Mouse (Mus musculus): ENCODE results near the gene Ttc26. TPM values are rescaled to one million over a fixed set of nuclear protein-coding genes. Genes with fewer than 3 reads are reported as not detected.

Gene Ttc26
- 3.8 and 4.0 TPM in 2 replicates for polyA plus RNA-seq (2015; fragmentation: Nextera tagmentation; extraction: Ambion mirVana)

DNA sequence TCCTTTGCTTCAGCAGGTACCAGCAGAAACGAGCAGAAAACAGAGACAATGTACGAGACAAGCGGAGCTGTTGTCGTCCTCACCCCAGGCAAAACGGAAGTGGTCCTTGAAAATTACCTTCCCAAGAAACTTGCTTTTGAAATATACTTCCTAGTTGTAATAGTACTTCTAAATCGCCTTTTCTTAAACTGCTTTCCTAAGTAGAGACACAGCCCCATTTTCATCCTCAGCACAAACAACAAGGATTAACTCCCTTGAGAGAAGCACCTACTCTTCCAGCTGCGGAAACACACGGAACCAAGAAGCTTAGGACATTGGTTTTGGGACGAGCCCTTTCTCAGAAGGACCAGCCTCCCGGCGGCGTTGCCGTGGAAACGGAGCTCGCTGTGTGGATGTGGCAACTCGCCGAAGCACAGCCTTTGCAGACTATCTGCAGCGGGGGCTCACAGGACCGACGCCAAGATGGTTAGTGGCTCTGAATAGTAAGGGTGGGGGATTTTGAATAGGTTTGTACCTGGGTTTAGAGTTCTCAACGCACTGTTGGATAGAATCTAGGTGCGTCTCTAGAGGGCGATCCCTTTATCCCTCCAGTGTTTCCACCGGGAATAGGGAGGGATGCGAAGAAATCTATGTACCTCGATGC is at the start of gene Ttc26:
Ttc26 (plus strand) TSS at position 341 of the 643 bp plus-strand sequence.
- Histone ChIP-seq H3K4me3 (replicated peaks) (peak within 1 kb of the TSS; percentile 62), H3K4me2 (replicated peaks) (peak within 1 kb of the TSS; percentile 79), H3K27ac (no peak within 1 kb of the TSS), H3K9ac (peak within 1 kb of the TSS; percentile 54), H3K9me3 (no peaks in the 10 kb centered on the region), H3K27me3 (replicated peaks) (no peaks in the 10 kb centered on the region), H3K36me3 (no peaks in the 10 kb centered on the region), H3K4me1 (replicated peaks) (no peaks in the 10 kb centered on the region)
- WGBS = under 1% methylated on average over 26 of the region's 26 CpGs
- peak; percentile 95 for ATAC-seq

DNA sequence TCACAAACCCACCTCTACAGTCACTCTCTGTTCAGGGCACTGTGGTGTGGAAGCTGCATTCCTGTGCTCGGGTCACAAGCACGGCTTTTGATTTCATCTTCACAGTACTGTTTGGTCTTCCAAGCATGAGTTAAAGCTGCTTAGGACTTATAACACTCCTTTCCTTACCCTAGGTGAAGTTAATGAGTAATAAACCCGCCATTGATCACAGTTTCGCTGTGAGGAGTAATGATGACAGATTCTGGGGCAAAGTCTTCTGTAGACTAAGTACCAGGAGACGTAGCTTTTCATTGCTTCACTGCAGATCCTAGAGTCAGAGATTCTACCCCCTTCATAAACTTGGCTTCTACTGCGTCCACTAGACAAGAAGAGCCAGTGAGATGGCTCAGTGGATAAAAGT is 46.0 kb upstream of the Ttc26 start:
- Histone ChIP-seq H3K4me3 (replicated peaks) (no peak overlapping the region), H3K27me3 (replicated peaks) (no peaks in the 10 kb centered on the region), H3K36me3 (0 out of 2 replicates have a peak, but pooled peaks cover 3% of the 10 kb centered on the region), H3K9ac (no peak overlapping the region), H3K27ac (peak overlapping the region; percentile 51; the same call in 1 of the 2 replicates), H3K4me2 (replicated peaks) (peak overlapping the region; percentile 20; the same call in 1 of the 2 replicates), H3K9me3 (no peaks in the 10 kb centered on the region), H3K4me1 (replicated peaks) (no peaks in the 10 kb centered on the region; the same call in 1 of the 2 replicates)
- 51% methylated on average over 6 of the region's 6 CpGs for WGBS
- peak; percentile 89 for ATAC-seq

DNA sequence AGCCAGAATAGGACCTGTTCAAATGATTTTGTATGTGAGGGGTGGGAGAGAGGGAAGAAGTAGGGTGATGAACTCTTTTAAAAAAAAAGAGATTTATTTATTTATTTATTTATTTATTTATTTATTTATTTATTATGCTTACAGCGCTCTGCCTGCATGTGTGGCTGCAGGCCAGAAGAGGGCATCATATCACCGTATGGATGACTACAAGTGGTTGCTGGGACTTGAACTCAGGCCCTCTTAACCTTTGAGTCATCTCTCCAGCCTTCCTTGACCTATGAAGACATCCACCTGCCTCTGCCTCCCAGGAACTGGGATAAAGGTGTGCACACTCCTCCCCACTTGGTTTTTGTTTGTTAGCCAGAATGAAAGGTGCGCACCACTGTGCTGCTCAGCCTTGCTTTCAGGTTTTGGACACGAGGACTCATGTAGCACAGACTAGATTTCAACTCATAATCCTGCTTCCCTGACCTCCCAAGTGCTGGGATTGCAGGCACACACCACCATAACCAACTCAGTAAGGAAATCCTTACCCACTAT is 44.0 kb upstream of the Ttc26 start:
- H3K36me3 ChIP-seq = 0 out of 2 replicates have a peak, but pooled peaks cover 3% of the 10 kb centered on the region
- H3K4me1 ChIP-seq (replicated peaks) = peaks cover 4% of the 10 kb centered on the region
- no peak overlapping the region for H3K27ac ChIP-seq
- 94% methylated on average over 4 of the region's 4 CpGs for WGBS
- no peak overlapping the region for H3K9ac ChIP-seq
- ATAC-seq = no peak
- no peak overlapping the region for H3K4me3 ChIP-seq (replicated peaks)
- no peaks in the 10 kb centered on the region for H3K9me3 ChIP-seq
- H3K27me3 ChIP-seq (replicated peaks) = no peaks in the 10 kb centered on the region
- H3K4me2 ChIP-seq (replicated peaks) = no peak overlapping the region

DNA sequence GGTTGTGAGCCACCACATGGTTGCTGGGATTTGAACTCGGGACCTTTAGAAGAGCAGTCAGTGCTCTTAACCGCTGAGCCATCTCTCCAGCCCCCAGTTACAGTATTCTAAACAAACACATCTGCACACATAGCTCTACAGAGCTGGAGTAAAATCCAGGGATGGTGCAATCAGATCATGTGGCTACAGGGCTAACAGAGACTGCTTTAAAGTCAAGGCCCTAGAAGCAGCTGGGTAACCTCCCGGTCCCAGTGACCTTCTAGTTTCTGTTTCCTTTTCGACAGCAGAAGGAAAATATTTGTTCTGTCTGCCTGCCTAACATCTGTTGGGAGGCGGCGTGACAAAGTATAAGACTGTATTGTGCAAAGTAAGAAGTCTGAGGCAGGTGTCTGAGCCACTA is 43.3 kb upstream of the Ttc26 start:
- no peak overlapping the region for H3K9ac ChIP-seq
- peaks cover 9% of the 10 kb centered on the region for H3K4me1 ChIP-seq (replicated peaks)
- WGBS = 60% methylated on average over 6 of the region's 6 CpGs
- no peaks in the 10 kb centered on the region for H3K27me3 ChIP-seq (replicated peaks)
- H3K9me3 ChIP-seq = no peaks in the 10 kb centered on the region
- no peak overlapping the region for H3K4me3 ChIP-seq (replicated peaks)
- H3K27ac ChIP-seq = no peak overlapping the region
- ATAC-seq = peak; percentile 32
- H3K4me2 ChIP-seq (replicated peaks) = no peak overlapping the region
- 0 out of 2 replicates have a peak, but pooled peaks cover 3% of the 10 kb centered on the region for H3K36me3 ChIP-seq

DNA sequence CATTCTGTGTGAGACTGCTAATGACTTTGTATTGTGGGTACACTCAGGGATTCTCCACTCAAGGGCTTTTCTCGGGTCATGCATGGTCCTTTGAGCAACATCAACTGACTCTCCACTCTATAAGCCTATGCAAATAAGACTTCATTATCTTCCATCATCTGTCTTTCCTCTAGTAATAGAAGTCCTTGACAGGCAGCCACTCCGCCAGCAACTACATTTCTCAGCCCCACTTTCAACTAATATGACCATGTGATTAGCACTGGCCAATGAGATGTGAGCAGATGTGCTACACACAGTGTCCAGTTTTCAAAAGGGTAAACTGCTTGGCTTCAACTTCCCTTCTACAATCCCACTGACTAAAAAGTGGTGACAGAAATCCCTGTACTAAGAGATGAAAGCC is 42.2 kb upstream of the Ttc26 start:
- 81% methylated on average over 2 of the region's 2 CpGs for WGBS
- Histone ChIP-seq H3K27me3 (replicated peaks) (no peaks in the 10 kb centered on the region), H3K4me3 (replicated peaks) (no peak overlapping the region), H3K4me1 (replicated peaks) (peaks cover 13% of the 10 kb centered on the region), H3K27ac (no peak overlapping the region), H3K9me3 (no peaks in the 10 kb centered on the region), H3K9ac (no peak overlapping the region), H3K36me3 (0 out of 2 replicates have a peak, but pooled peaks cover 3% of the 10 kb centered on the region), H3K4me2 (replicated peaks) (no peak overlapping the region)
- ATAC-seq = no peak

DNA sequence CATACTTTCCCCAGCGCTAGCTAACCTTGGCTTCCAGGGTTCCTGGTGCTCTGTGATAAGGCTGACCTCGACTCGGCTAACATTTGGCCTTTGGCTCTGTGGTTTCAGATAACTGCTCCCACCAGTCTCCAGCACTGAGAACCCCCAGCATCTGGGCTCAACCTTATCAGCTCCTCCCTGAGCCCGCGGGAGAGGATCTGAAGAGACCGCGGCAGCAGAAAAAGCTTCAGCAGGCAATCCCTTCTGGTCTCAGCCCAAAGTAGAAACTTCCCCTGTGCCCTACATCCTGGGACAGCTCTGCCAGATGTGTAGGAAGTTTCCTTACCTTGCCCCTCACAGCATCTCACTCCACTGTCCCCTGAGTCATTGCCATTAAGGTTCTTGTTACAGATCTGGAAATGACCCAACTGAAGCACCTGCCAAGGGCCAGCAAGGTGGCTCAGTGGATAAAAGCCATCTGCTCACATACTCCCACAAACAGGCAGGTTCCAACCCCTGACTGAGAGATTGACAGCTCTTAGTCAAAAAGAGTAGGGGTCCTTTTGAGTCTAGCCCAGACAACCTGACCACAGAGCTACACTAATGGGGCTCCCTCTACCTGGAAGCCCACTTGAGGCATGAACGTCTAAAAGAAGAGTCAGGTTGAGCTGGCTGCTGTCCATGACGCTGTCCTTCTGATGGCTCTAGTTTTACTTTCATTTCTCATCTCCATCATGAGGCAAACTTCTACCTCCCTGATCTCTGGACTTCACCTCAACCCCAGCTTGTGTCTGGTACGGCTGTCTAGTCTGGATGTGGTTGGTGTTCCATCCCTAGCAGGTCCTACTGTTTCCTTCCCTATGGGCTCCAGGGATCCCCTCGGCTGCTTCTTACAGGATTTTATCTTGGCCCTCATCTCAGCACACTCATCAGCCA is 39.3 kb upstream of the Ttc26 start:
- H3K9me3 ChIP-seq = no peaks in the 10 kb centered on the region
- H3K4me2 ChIP-seq (replicated peaks) = peak overlapping the region; percentile 27
- H3K4me1 ChIP-seq (replicated peaks) = peaks cover 13% of the 10 kb centered on the region; the same call in 1 of the 2 replicates
- no peak overlapping the region for H3K4me3 ChIP-seq (replicated peaks)
- H3K27me3 ChIP-seq (replicated peaks) = no peaks in the 10 kb centered on the region
- WGBS = 41% methylated on average over 11 of the region's 11 CpGs
- no peak overlapping the region for H3K27ac ChIP-seq
- H3K36me3 ChIP-seq = 0 out of 2 replicates have a peak, but pooled peaks cover 3% of the 10 kb centered on the region
- peak; percentile 57 for ATAC-seq
- H3K9ac ChIP-seq = no peak overlapping the region

DNA sequence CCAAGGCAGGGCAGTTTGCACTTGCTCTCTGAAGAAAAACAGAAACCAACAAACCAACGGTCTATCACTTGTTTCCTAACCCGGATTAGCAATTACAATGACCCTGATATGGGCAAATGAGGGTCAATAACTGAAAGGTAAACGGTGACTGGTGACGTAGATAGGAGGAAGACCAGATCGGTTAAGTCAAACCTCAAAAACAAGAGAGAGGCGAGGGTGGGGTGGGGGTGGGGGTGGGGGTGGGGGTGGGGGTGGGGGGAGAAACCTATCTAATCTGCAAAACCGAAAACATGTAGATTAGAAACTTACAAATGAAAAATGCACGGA is 38.6 kb upstream of the Ttc26 start:
- no peaks in the 10 kb centered on the region for H3K27me3 ChIP-seq (replicated peaks)
- H3K4me1 ChIP-seq (replicated peaks) = peaks cover 13% of the 10 kb centered on the region; the same call in 1 of the 2 replicates
- H3K9ac ChIP-seq = no peak overlapping the region
- peak overlapping the region; percentile 27; the same call in 1 of the 2 replicates for H3K4me2 ChIP-seq (replicated peaks)
- H3K27ac ChIP-seq = no peak overlapping the region
- no peak overlapping the region for H3K4me3 ChIP-seq (replicated peaks)
- 0 out of 2 replicates have a peak, but pooled peaks cover 3% of the 10 kb centered on the region for H3K36me3 ChIP-seq
- WGBS = 47% methylated on average over 8 of the region's 8 CpGs
- H3K9me3 ChIP-seq = no peaks in the 10 kb centered on the region
- no peak for ATAC-seq

DNA sequence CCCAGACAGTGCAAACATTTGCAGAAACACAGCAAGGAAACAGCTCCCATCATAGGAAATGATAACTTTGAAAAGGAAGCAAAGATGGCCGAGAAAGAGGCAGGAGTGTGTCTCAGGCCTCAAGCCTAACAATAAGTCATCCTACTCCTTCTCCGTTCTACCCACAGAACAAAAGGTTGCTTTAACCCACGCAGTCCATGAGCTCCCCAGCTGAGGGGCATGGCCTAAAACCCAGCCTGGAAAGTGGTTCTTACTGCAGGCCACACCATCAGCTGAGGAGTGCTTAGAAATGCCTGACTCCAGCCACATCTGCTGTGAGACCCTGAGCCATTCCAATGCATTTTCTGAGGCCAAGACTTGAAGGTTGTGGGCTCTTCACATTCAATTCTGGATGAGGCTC is 37.7 kb upstream of the Ttc26 start:
- Histone ChIP-seq H3K27ac (no peak overlapping the region), H3K9ac (no peak overlapping the region), H3K4me2 (replicated peaks) (no peak overlapping the region), H3K36me3 (0 out of 2 replicates have a peak, but pooled peaks cover under 1% of the 10 kb centered on the region), H3K9me3 (no peaks in the 10 kb centered on the region), H3K27me3 (replicated peaks) (no peaks in the 10 kb centered on the region), H3K4me3 (replicated peaks) (no peak overlapping the region), H3K4me1 (replicated peaks) (peaks cover 13% of the 10 kb centered on the region; the same call in 1 of the 2 replicates)
- 45% methylated on average over 3 of the region's 3 CpGs for WGBS
- no peak for ATAC-seq

DNA sequence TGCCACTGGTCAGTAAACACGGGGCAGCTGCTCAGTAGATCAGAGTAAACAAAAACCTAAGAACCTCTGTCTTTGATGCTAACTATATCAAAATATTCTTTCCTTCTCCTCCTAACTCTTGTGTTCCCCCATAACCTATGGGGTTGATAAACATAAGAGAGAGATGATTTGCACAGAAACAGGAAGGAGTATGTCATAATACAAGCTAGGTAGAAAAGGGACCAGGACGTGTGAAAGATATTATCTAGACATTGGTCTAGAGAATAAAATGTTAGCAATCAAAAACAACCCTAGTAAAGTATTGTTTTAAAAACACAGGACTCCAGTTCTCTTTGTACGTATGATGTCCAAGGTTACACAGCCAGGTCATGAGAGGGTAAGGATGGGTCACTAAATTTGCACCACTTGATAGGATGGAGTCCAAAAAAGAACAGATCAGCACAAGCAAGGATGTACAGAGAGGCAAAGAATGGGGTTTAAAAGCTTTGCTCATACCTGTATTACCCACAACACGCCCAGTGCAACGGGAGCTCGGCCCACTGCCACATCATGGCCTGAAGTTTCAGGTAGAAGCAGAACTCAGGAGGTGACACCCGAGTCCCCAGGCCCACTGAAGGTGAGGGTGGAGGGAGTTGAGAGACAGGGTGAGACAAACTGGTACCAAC is 37.1 kb upstream of the Ttc26 start:
- no peaks in the 10 kb centered on the region for H3K36me3 ChIP-seq
- no peak overlapping the region for H3K9ac ChIP-seq
- no peaks in the 10 kb centered on the region for H3K9me3 ChIP-seq
- ATAC-seq = no peak
- peaks cover 13% of the 10 kb centered on the region; the same call in 1 of the 2 replicates for H3K4me1 ChIP-seq (replicated peaks)
- H3K4me3 ChIP-seq (replicated peaks) = no peak overlapping the region
- no peak overlapping the region for H3K27ac ChIP-seq
- 74% methylated on average over 7 of the region's 7 CpGs for WGBS
- no peak overlapping the region for H3K4me2 ChIP-seq (replicated peaks)
- no peaks in the 10 kb centered on the region for H3K27me3 ChIP-seq (replicated peaks)

DNA sequence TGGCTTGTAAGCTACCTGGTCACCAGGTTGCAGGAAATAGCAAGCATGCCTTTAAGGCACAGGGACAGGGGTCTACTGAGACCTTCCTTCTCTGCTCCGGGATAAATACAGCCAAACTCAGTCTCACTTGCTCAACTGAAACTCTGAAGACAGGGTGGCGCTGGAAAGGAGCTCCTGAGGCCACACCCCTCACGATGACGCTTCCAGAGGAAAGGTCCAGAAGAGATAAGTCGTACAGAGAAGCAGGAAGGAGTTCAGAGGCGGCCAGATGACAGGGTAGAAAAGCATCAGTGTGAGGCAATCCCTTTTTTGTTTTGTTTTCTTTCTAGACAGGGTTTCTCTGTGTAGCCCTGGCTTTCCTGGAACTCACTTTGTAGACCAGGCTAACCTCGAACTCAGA is 35.5 kb upstream of the Ttc26 start:
- Histone ChIP-seq H3K9ac (no peak overlapping the region), H3K36me3 (no peaks in the 10 kb centered on the region), H3K4me2 (replicated peaks) (no peak overlapping the region), H3K4me1 (replicated peaks) (peaks cover 13% of the 10 kb centered on the region; the same call in 1 of the 2 replicates), H3K9me3 (no peaks in the 10 kb centered on the region), H3K27ac (no peak overlapping the region), H3K27me3 (replicated peaks) (no peaks in the 10 kb centered on the region), H3K4me3 (replicated peaks) (no peak overlapping the region)
- peak; percentile 76 for ATAC-seq
- WGBS = 37% methylated on average over 7 of the region's 7 CpGs

DNA sequence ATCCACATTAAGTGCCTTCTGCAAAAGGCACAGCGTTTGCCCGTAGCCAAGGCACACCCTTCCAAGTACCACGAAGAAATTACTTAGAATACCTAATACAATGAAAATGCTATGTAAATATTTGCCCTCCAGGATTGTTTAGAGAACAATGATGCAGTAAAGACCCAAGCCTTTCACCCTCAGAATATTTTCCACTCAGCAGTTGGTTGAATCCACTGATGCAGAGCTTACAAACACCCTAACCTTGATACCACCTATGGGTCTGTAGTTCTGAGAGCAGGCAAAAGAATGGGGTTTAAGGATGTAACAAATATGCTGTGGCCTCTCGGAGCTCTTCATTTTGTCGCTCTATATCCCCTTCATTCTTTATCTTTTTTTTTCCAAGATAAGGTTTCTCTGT is 33.4 kb upstream of the Ttc26 start:
- no peaks in the 10 kb centered on the region for H3K36me3 ChIP-seq
- H3K9me3 ChIP-seq = no peaks in the 10 kb centered on the region
- H3K27ac ChIP-seq = no peak overlapping the region
- WGBS = 66% methylated on average over 5 of the region's 5 CpGs
- no peak overlapping the region for H3K4me3 ChIP-seq (replicated peaks)
- H3K4me2 ChIP-seq (replicated peaks) = no peak overlapping the region
- 0 out of 2 replicates have a peak, but pooled peaks cover 2% of the 10 kb centered on the region for H3K27me3 ChIP-seq (replicated peaks)
- ATAC-seq = no peak
- H3K4me1 ChIP-seq (replicated peaks) = 0 out of 2 replicates have a peak, but pooled peaks cover 5% of the 10 kb centered on the region
- no peak overlapping the region for H3K9ac ChIP-seq
